Mouse (Mus musculus): ENCODE measurements around the gene Susd5.
"Not testable (repeated sequence)": the region's sequence is repeated elsewhere in the genome, so short reads cannot be mapped to it uniquely, and the experiment has no call there.

Susd5 gene

GRCm38 (mm10) chr9:114069372-114069771 lies 12.4 kb downstream of the Susd5 start:
- DNase-seq (ENCODE audit: low read depth, low spot score), result no peak

- DNase-seq (ENCODE audit: low read depth, low spot score), result peak; percentile 28
Observed at GRCm38 (mm10) chr9:114073681-114074080, 16.7 kb downstream of the Susd5 start.

GRCm38 (mm10) chr9:114086422-114086821 lies 29.5 kb downstream of the Susd5 start:
- no peak for DNase-seq (ENCODE audit: low read depth, low spot score)

- DNase-seq (ENCODE audit: low read depth, low spot score), result no peak
Observed at GRCm38 (mm10) chr9:114087106-114087815, 30.3 kb downstream of the Susd5 start.

GRCm38 (mm10) chr9:114088885-114089284 lies 31.9 kb downstream of the Susd5 start:
- DNase-seq (ENCODE audit: low read depth, low spot score), result not testable (repeated sequence)

- not testable (repeated sequence) for DNase-seq (ENCODE audit: low read depth, low spot score)
Observed at GRCm38 (mm10) chr9:114092188-114092587, 35.2 kb downstream of the Susd5 start.

- no peak for DNase-seq (ENCODE audit: low read depth, low spot score)
Observed at GRCm38 (mm10) chr9:114094854-114095253, 37.9 kb downstream of the Susd5 start.

GRCm38 (mm10) chr9:114098716-114099302 lies 41.9 kb downstream of the Susd5 start:
- DNase-seq (ENCODE audit: low read depth, low spot score), result no peak

GRCm38 (mm10) chr9:114110268-114110667 lies 53.3 kb downstream of the Susd5 start:
- DNase-seq (ENCODE audit: low read depth, low spot score), result no peak

- no peak for DNase-seq (ENCODE audit: low read depth, low spot score)
Observed at GRCm38 (mm10) chr9:114111161-114111560, 54.2 kb downstream of the Susd5 start.

GRCm38 (mm10) chr9:114112226-114112625 lies 55.3 kb downstream of the Susd5 start:
- DNase-seq (ENCODE audit: low read depth, low spot score), result no peak

GRCm38 (mm10) chr9:114113911-114114623 lies 57.1 kb downstream of the Susd5 start:
- DNase-seq (ENCODE audit: low read depth, low spot score), result no peak

GRCm38 (mm10) chr9:114116672-114117071 lies 59.7 kb downstream of the Susd5 start:
- not testable (repeated sequence) for DNase-seq (ENCODE audit: low read depth, low spot score)

- not testable (repeated sequence) for DNase-seq (ENCODE audit: low read depth, low spot score)
Observed at GRCm38 (mm10) chr9:114122862-114123261, 65.9 kb downstream of the Susd5 start.

GRCm38 (mm10) chr9:114129273-114129835 lies 72.4 kb downstream of the Susd5 start:
- DNase-seq (ENCODE audit: low read depth, low spot score), result not testable (repeated sequence)

Measured in telencephalon, adult 2 months (tissue).